Mouse (Mus musculus) small intestine, adult 10 weeks (tissue): ENCODE measurements around the gene Amy2a5. TPM values are rescaled to one million over a fixed set of nuclear protein-coding genes. Genes with fewer than 3 reads are reported as not detected.

Source experiments
- polyA plus RNA-seq: library from polyadenylated mRNA; stranded (reverse); fragments of 350-450 nt; fragmentation: Illumina TruSeq; extraction: RNeasy Lipid Tissue Mini Kit (QIAGEN cat#74804); gene quantifications from one replicate; pipeline ENCODE4 v1.2.3, GENCODE M21; 2014; ENCODE audit warnings: low replicate concordance

Gene Amy2a5
- 1,367 TPM for polyA plus RNA-seq

DNA sequence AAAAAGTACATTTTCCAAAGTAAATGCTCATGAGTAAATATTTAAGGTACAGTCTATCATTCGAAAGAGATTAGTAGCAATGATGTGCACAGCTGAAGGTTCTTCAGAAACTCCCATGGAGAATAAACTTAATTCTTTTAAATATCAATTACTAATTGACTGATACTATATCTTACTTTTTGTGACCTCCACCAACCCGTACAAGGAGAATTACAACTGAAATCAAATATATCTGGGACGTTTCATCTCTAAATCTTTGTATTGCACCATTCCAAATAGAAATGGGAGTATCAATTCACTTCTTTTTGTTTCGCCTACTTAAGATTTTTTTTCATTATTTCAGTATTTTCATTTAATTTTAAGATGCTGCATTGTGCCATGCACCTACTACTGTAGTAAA is at the start of gene Amy2a5:
Gene Amy2a5, minus strand, starts transcription at position 101 of the 400 bp plus-strand sequence.

GRCm38 (mm10) chr3:113291349-113291748 is 32.7 kb upstream of the Amy2a5 start, which contains the start of gene Amy2a4:
Amy2a4 (minus strand) TSS chr3:113291449.

Other genes starting within 250 kb of the Amy2a5 start
- 2,470 TPM for gene Amy2a4, start 32.6 kb upstream of the Amy2a5 start, polyA plus RNA-seq
- gene Amy2a3, start 65.2 kb upstream of the Amy2a5 start, polyA plus RNA-seq = 2,470 TPM
- 2,470 TPM for gene Amy2a2, start 97.8 kb upstream of the Amy2a5 start, polyA plus RNA-seq